Mouse (Mus musculus) E14TG2a.4 (cell line): ENCODE results near the gene Mbnl1.

ENCODE experiments used
- CTCF ChIP-seq: conservative IDR thresholded peaks from 2 replicates; pipeline ENCODE4 v1.5.1; 2014; ENCODE audit warnings: low read length
- NANOG ChIP-seq: IDR thresholded peaks from 2 replicates; pipeline ENCODE4 v1.6.1; 2014; ENCODE audit warnings: borderline replicate concordance, low read length, mixed read lengths
- POU5F1 ChIP-seq: IDR thresholded peaks from 2 replicates; pipeline ENCODE4 v1.6.1; 2014; ENCODE audit warnings: low read length, borderline replicate concordance

DNA sequence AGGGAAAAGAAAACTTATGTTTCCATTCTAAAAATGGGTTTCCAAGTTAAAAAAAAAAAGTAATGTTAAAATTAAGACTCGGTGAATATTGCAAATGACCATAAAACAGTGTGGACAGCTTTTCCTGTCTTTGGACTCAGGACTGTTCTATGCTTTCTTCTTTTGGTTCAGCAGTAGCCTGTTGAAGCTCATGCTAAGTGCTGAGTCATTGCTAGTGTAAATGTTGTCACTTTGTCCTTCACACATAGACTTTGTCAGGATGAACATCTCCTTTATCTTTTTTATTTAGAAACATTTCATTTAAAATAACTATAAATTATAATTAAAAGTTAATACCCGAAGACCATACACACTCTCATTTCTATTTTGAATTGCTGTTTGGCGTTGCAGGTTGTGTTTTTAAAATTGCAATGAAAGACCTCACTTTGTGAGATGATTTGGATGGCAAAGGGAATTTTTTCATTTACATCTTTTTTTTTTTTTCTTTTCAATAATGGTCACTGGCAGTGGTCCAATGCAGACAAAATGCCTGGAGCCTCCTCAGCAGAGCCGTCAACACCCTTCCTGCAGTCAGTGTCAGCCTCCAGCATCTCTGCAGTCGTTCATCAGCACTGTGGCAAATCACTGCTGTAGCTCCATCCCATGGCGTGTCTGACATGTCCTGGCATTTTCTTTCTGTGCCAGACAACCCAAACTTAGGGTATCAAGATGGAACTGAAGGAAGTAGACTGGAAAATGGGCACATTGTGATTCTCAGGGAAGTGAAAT lies 96.4 kb downstream of the Mbnl1 start:
- no peak for TF ChIP-seq CTCF
- TF ChIP-seq POU5F1: no peak
- no peak for TF ChIP-seq NANOG
